Mouse (Mus musculus): ENCODE measurements around the gene Fam83d. TPM values are rescaled to one million over a fixed set of nuclear protein-coding genes. Genes with fewer than 3 reads are reported as not detected.

Gene Fam83d
- 66.0 and 71.8 TPM in 2 replicates for polyA plus RNA-seq (2015; fragmentation: Nextera tagmentation; extraction: Ambion mirVana)

- peak within 1 kb of the TSS; percentile 69 for H3K9ac ChIP-seq
- H3K27me3 ChIP-seq = no peaks in the 10 kb centered on the region
- H3K4me2 ChIP-seq = peak within 1 kb of the TSS; percentile 96
- under 1% methylated on average over 48 of the region's 48 CpGs for WGBS
- H3K4me3 ChIP-seq = peak within 1 kb of the TSS; percentile 82
- H3K9me3 ChIP-seq = no peaks in the 10 kb centered on the region
- H3K4me1 ChIP-seq = peaks cover 44% of the 10 kb centered on the region
- peak; percentile 98 for ATAC-seq (ENCODE audit: borderline replicate concordance, extremely low read depth, low FRiP score, low TSS enrichment)
- peak within 1 kb of the TSS; percentile 83 for H3K27ac ChIP-seq
- no peaks in the 10 kb centered on the region for H3K36me3 ChIP-seq
These were observed at the start of gene Fam83d for GRCm38 (mm10) chr2:158767742-158768339. Gene Fam83d, plus strand, starts transcription at chr2:158768093.

- no peak overlapping the region for H3K4me3 ChIP-seq
- WGBS = 76% methylated on average over 12 of the region's 12 CpGs
- no peak overlapping the region for H3K9ac ChIP-seq
- H3K27ac ChIP-seq = no peak overlapping the region
- no peaks in the 10 kb centered on the region for H3K27me3 ChIP-seq
- no peaks in the 10 kb centered on the region for H3K36me3 ChIP-seq
- peaks cover 3% of the 10 kb centered on the region; the same call in 1 of the 2 replicates for H3K4me1 ChIP-seq
- H3K9me3 ChIP-seq = no peaks in the 10 kb centered on the region
- no peak overlapping the region for H3K4me2 ChIP-seq
- no peak for ATAC-seq (ENCODE audit: borderline replicate concordance, extremely low read depth, low FRiP score, low TSS enrichment)
These were observed 48.9 kb upstream of the Fam83d start for GRCm38 (mm10) chr2:158718816-158719549.

DNA sequence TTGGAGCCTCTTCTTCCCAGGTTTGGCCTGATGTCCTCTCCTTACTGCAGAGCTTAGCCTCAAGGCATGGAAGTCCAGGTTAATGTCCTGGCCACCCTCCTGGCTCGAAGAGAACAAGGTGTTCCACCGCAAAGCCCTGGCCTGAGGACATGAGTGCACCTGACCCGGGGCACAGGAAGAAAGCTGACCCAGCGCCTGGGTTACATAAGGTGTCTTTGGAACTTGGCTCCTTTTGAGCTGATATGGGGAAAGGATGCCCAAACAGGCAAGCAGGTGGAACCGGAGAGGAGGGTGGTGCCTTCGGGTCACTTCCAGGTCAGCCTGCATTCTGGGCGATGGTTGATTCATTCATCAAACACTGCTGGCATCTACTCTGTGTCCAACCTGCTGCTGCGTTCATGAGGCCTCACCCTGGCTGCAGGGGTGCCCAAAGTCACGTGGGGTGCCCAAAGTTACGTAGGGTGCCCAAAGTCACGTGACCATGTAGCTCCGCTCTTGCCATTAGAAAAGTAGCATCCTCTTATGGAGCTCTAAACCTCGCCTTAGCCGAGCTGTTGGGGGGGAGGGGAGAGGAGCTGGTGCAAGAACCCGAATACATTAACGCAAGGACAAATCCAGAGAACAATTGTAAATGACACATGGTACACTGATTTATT is 47.0 kb upstream of the Fam83d start:
- WGBS = 65% methylated on average over 16 of the region's 16 CpGs
- ATAC-seq (ENCODE audit: borderline replicate concordance, extremely low read depth, low FRiP score, low TSS enrichment) = no peak

DNA sequence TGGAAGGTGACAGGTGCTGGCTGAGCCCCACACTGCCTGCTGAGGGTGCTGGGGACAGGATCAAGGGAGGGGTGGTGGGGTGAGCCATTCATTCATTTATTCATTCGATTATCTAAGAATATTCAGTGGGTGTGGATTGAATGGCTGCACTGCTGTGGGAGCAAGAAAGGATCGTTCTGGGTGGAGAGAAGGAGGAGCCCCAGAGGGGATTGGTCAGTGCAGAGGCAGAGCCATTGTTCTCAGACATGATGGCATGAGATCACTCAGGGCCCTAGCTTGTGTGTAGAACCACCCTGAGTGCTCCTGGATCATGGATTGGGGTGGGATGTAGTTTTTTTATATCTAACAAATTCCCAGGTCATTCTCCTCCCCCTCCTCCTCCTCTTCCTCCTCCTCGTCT is 46.4 kb upstream of the Fam83d start:
- no peak for ATAC-seq (ENCODE audit: borderline replicate concordance, extremely low read depth, low FRiP score, low TSS enrichment)
- no peak overlapping the region for H3K27ac ChIP-seq
- no peak overlapping the region for H3K4me3 ChIP-seq
- no peaks in the 10 kb centered on the region for H3K9me3 ChIP-seq
- H3K27me3 ChIP-seq = no peaks in the 10 kb centered on the region
- WGBS = 52% methylated on average over 3 of the region's 3 CpGs
- H3K4me2 ChIP-seq = no peak overlapping the region
- no peaks in the 10 kb centered on the region for H3K4me1 ChIP-seq
- no peaks in the 10 kb centered on the region for H3K36me3 ChIP-seq
- H3K9ac ChIP-seq = no peak overlapping the region

More for the DNA sequence above, 47.0 kb upstream of the Fam83d start:
- H3K4me3 ChIP-seq = no peak overlapping the region
- no peak overlapping the region for H3K9ac ChIP-seq
- H3K27me3 ChIP-seq = no peaks in the 10 kb centered on the region
- no peaks in the 10 kb centered on the region for H3K9me3 ChIP-seq
- H3K4me1 ChIP-seq = peaks cover 3% of the 10 kb centered on the region; the same call in 1 of the 2 replicates
- H3K36me3 ChIP-seq = no peaks in the 10 kb centered on the region
- no peak overlapping the region for H3K27ac ChIP-seq
- H3K4me2 ChIP-seq = no peak overlapping the region

DNA sequence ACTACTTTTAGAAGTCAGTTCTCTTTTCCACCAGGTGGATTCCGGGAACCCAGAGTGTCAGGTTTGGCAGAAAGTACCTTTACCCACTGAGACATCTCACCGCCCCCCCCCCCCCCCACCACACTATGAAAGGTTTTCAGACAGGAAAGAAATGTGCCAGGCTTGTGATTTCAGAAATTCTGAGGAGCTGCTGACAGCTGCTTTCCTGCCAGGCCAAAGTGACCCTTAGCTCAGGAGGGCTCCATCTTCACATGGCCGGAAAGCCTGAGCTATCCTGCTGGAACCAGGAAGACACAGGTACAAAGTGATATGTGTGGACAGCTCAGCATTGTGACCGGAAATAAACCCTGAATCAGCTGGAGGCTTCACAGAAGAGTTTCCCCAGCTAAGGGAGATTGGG is 45.8 kb upstream of the Fam83d start:
- no peaks in the 10 kb centered on the region for H3K27me3 ChIP-seq
- ATAC-seq (ENCODE audit: borderline replicate concordance, extremely low read depth, low FRiP score, low TSS enrichment) = no peak
- 72% methylated on average over 4 of the region's 4 CpGs for WGBS
- 0 out of 2 replicates have a peak overlapping the region, but pooled peaks have one; percentile 30 for H3K27ac ChIP-seq
- H3K36me3 ChIP-seq = no peaks in the 10 kb centered on the region
- no peaks in the 10 kb centered on the region for H3K9me3 ChIP-seq
- H3K4me2 ChIP-seq = no peak overlapping the region
- no peak overlapping the region for H3K4me3 ChIP-seq
- H3K9ac ChIP-seq = no peak overlapping the region
- no peaks in the 10 kb centered on the region for H3K4me1 ChIP-seq

DNA sequence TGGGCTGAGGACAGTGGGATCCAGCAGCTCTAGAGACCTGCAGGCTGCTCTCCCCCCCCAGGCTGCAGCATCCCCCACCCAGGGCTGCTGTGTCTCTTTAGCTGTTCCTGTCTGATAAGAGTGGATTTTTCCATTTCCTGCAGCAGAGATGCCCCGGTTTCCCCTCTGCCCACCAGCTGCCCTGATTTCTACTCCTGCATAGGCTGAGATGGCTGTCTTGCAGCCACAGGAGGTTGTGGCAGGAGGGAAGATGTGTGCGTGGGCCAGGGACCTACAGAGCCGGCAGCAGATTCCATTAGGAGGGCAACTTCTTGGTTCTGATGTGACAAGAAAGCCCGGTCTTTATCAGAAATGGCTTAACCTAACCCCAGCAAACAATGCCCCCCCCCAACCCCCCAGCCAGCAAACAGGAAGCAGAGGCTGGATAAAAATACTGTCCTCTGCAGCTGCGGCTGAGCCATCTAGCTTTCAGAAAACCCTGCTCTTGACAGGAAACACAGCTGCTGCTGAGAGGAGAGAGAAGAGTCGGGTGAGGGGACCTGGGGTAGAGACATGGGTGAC is 44.8 kb upstream of the Fam83d start:
- WGBS = 10% methylated on average over 6 of the region's 6 CpGs
- ATAC-seq (ENCODE audit: borderline replicate concordance, extremely low read depth, low FRiP score, low TSS enrichment) = no peak
- Histone ChIP-seq H3K9ac (no peak overlapping the region), H3K4me3 (no peak overlapping the region), H3K9me3 (no peaks in the 10 kb centered on the region), H3K27me3 (no peaks in the 10 kb centered on the region), H3K36me3 (no peaks in the 10 kb centered on the region), H3K27ac (peak overlapping the region; percentile 30; the same call in 1 of the 2 replicates), H3K4me2 (no peak overlapping the region), H3K4me1 (no peaks in the 10 kb centered on the region)

DNA sequence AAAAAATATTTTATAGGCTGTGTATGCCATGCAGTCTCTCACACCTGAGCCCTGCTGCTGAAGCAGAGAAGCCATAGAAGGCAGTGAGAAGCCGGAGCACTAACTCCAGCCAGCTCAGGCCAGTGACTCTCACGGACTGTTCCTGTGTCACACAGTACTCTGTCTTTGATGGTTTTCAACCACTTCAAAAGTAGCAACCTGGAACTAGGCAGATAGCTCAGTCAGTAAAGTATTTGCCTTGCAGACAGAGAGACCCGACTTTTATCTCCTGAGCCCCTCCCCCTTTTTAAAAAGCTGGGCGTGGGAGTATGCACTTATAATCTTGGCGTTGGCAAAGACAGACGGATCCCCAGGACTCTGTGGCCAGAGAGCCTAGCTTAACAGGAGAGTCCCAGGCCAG is 44.1 kb upstream of the Fam83d start:
- no peaks in the 10 kb centered on the region for H3K36me3 ChIP-seq
- no peaks in the 10 kb centered on the region for H3K27me3 ChIP-seq
- H3K4me2 ChIP-seq = no peak overlapping the region
- no peaks in the 10 kb centered on the region for H3K4me1 ChIP-seq
- H3K27ac ChIP-seq = no peak overlapping the region
- WGBS = 14% methylated on average over 6 of the region's 6 CpGs
- no peak overlapping the region for H3K4me3 ChIP-seq
- ATAC-seq (ENCODE audit: borderline replicate concordance, extremely low read depth, low FRiP score, low TSS enrichment) = no peak
- H3K9me3 ChIP-seq = no peaks in the 10 kb centered on the region
- no peak overlapping the region for H3K9ac ChIP-seq

GRCm38 (mm10) chr2:158726252-158726651 is 41.6 kb upstream of the Fam83d start:
- WGBS = 56% methylated on average over 6 of the region's 6 CpGs
- H3K36me3 ChIP-seq = no peaks in the 10 kb centered on the region
- H3K27ac ChIP-seq = no peak overlapping the region
- H3K4me3 ChIP-seq = no peak overlapping the region
- no peaks in the 10 kb centered on the region for H3K9me3 ChIP-seq
- no peaks in the 10 kb centered on the region for H3K27me3 ChIP-seq
- ATAC-seq (ENCODE audit: borderline replicate concordance, extremely low read depth, low FRiP score, low TSS enrichment) = no peak
- H3K9ac ChIP-seq = no peak overlapping the region
- no peaks in the 10 kb centered on the region for H3K4me1 ChIP-seq
- no peak overlapping the region for H3K4me2 ChIP-seq

- no peaks in the 10 kb centered on the region for H3K9me3 ChIP-seq
- H3K36me3 ChIP-seq = no peaks in the 10 kb centered on the region
- no peak overlapping the region for H3K4me2 ChIP-seq
- no peak overlapping the region for H3K9ac ChIP-seq
- no peak overlapping the region for H3K4me3 ChIP-seq
- no peaks in the 10 kb centered on the region for H3K27me3 ChIP-seq
- ATAC-seq (ENCODE audit: borderline replicate concordance, extremely low read depth, low FRiP score, low TSS enrichment) = no peak
- no peak overlapping the region for H3K27ac ChIP-seq
- 35% methylated on average over 7 of the region's 7 CpGs for WGBS
- H3K4me1 ChIP-seq = 0 out of 2 replicates have a peak, but pooled peaks cover 1% of the 10 kb centered on the region
These were observed 39.7 kb upstream of the Fam83d start for GRCm38 (mm10) chr2:158728061-158728815.

DNA sequence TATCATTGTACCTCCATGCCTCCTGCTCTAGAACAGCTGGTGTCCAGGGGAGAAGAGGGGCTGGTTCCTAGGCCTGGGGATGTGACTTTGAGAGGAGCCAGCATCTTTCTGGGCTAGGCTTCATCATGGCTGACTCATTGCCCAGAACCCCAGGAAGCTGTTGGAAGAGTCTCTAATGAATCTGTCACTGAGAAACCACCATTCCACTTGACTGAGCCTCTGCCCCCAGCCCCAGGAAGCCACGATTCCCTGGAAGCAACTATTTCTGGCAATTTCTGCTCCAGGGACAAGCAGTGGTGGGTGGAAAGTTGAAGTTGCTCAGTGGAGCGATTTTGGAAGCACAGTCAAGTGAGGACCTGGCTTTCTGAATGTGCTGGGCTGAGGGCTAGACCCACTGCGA is 37.0 kb upstream of the Fam83d start:
- no peak overlapping the region for H3K4me2 ChIP-seq
- H3K4me1 ChIP-seq = peaks cover 21% of the 10 kb centered on the region
- no peak overlapping the region for H3K9ac ChIP-seq
- WGBS = 64% methylated on average over 3 of the region's 3 CpGs
- H3K27ac ChIP-seq = no peak overlapping the region
- no peaks in the 10 kb centered on the region for H3K27me3 ChIP-seq
- no peak overlapping the region for H3K4me3 ChIP-seq
- H3K36me3 ChIP-seq = no peaks in the 10 kb centered on the region
- ATAC-seq (ENCODE audit: borderline replicate concordance, extremely low read depth, low FRiP score, low TSS enrichment) = no peak
- no peaks in the 10 kb centered on the region for H3K9me3 ChIP-seq

- WGBS = 82% methylated on average over 9 of the region's 9 CpGs
- Histone ChIP-seq H3K27ac (no peak overlapping the region; the same call in 1 of the 2 replicates), H3K4me3 (no peak overlapping the region)
These were observed 35.4 kb upstream of the Fam83d start for GRCm38 (mm10) chr2:158732521-158732920.

More at GRCm38 (mm10) chr2:158732521-158732920, 35.4 kb upstream of the Fam83d start:
- no peaks in the 10 kb centered on the region for H3K27me3 ChIP-seq
- ATAC-seq (ENCODE audit: borderline replicate concordance, extremely low read depth, low FRiP score, low TSS enrichment) = no peak
- H3K4me2 ChIP-seq = no peak overlapping the region
- H3K4me1 ChIP-seq = peaks cover 21% of the 10 kb centered on the region
- H3K9me3 ChIP-seq = no peaks in the 10 kb centered on the region
- no peaks in the 10 kb centered on the region for H3K36me3 ChIP-seq
- H3K9ac ChIP-seq = no peak overlapping the region
